Mouse (Mus musculus) olfactory bulb, adult 2 months (tissue): ENCODE data around the gene Fgf15. TPM values are rescaled to one million over a fixed set of nuclear protein-coding genes. Genes with fewer than 3 reads are reported as not detected.

Source experiments
- H3K27ac ChIP-seq: fragments of 200-500 bp; 2 replicates; pipeline ENCODE4 v1.5.1; 2012; ENCODE audit warnings: low read depth, low read length; ENCODE audit not compliant: insufficient read depth
- H3K4me1 ChIP-seq: fragments of 200-500 bp; 2 replicates; pipeline ENCODE4 v1.6.1; 2012; ENCODE audit warnings: low read length; ENCODE audit not compliant: control insufficient read depth, insufficient read depth
- H3K4me3 ChIP-seq: fragments of 200-500 bp; 2 replicates; pipeline ENCODE4 v1.5.1; 2012; ENCODE audit warnings: mild to moderate bottlenecking, low read depth, low read length, moderate library complexity; ENCODE audit not compliant: insufficient read depth
- CTCF ChIP-seq: fragments of 200-500 bp; IDR thresholded peaks from 2 replicates; pipeline ENCODE4 v1.5.1; 2012; ENCODE audit warnings: low read depth, mild to moderate bottlenecking, low read length, moderate library complexity; ENCODE audit not compliant: insufficient read depth
- POLR2A ChIP-seq: fragments of 200-500 bp; IDR thresholded peaks from 2 replicates; pipeline ENCODE4 v1.6.1; 2012; ENCODE audit warnings: mild to moderate bottlenecking, low read depth, low read length, moderate library complexity; ENCODE audit not compliant: insufficient read depth
- WGBS: fragments of 180-500 bp; shearing (Covaris S2); methylation state at CpG from one replicate; pipeline ENCODE4 v1.1.7; 2018; 5-methylcytosine and 5-hydroxymethylcytosine counted together
- polyA plus RNA-seq: library from polyadenylated mRNA; stranded (reverse); fragments of >200 nt; gene quantifications from 2 replicates; pipeline ENCODE4 v1.2.4, GENCODE M21; 2012; ENCODE audit warnings: low replicate concordance; ENCODE audit not compliant: missing spikeins, insufficient read depth, insufficient read length

Fgf15 gene
- polyA plus RNA-seq, result not detected in 2 replicates

GRCm38 (mm10) chr7:144896294-144897218 is at the start of gene Fgf15:
TSS of gene Fgf15 (plus strand) at chr7:144896531.
- no peak for TF ChIP-seq CTCF
- no peak for TF ChIP-seq POLR2A
- Histone ChIP-seq H3K4me1 (peaks cover 19% of the 10 kb centered on the region), H3K27ac (no peak within 1 kb of the TSS), H3K4me3 (peak within 1 kb of the TSS; percentile 43)
- 1% methylated on average over 65 of the region's 65 CpGs for WGBS

- Histone ChIP-seq H3K4me1 (no peaks in the 10 kb centered on the region), H3K4me3 (no peak within 1 kb of the TSS), H3K27ac (no peak within 1 kb of the TSS)
- TF ChIP-seq CTCF (no peak), POLR2A (no peak)
These were observed 49.3 kb upstream of the Fgf15 start, which contains the start of gene Fgf4 for GRCm38 (mm10) chr7:144847067-144847466. TSS of gene Fgf4 (plus strand) at chr7:144847367.

GRCm38 (mm10) chr7:144851321-144851720 is 45.0 kb upstream of the Fgf15 start:
- H3K4me3 ChIP-seq, result no peak overlapping the region
- WGBS, result 75% methylated on average over 3 of the region's 3 CpGs
- no peaks in the 10 kb centered on the region for H3K4me1 ChIP-seq
- H3K27ac ChIP-seq, result no peak overlapping the region
- no peak for TF ChIP-seq POLR2A
- TF ChIP-seq CTCF, result no peak

GRCm38 (mm10) chr7:144854966-144855365 is 41.4 kb upstream of the Fgf15 start:
- WGBS, result 78% methylated on average over 3 of the region's 3 CpGs
- no peaks in the 10 kb centered on the region for H3K4me1 ChIP-seq
- no peak overlapping the region for H3K27ac ChIP-seq
- TF ChIP-seq POLR2A (no peak), CTCF (no peak)
- H3K4me3 ChIP-seq, result no peak overlapping the region

GRCm38 (mm10) chr7:144857158-144857557 is 39.2 kb upstream of the Fgf15 start:
- TF ChIP-seq CTCF (no peak), POLR2A (no peak)
- 83% methylated on average over 7 of the region's 7 CpGs for WGBS
- peaks cover 14% of the 10 kb centered on the region for H3K4me1 ChIP-seq
- H3K4me3 ChIP-seq, result no peak overlapping the region
- no peak overlapping the region for H3K27ac ChIP-seq

- Histone ChIP-seq H3K27ac (no peak overlapping the region), H3K4me3 (no peak overlapping the region), H3K4me1 (peaks cover 15% of the 10 kb centered on the region)
- 88% methylated on average over 3 of the region's 3 CpGs for WGBS
- TF ChIP-seq POLR2A, result no peak
These were observed 38.4 kb upstream of the Fgf15 start for GRCm38 (mm10) chr7:144857826-144858342.

GRCm38 (mm10) chr7:144858702-144859101 is 37.6 kb upstream of the Fgf15 start:
- Histone ChIP-seq H3K4me1 (peaks cover 15% of the 10 kb centered on the region), H3K27ac (no peak overlapping the region), H3K4me3 (no peak overlapping the region)
- 97% methylated on average over 1 of the region's 1 CpGs for WGBS
- TF ChIP-seq CTCF (no peak), POLR2A (no peak)

- 1% methylated on average over 72 of the region's 72 CpGs for WGBS
- H3K4me1 ChIP-seq, result peaks cover 15% of the 10 kb centered on the region
- H3K4me3 ChIP-seq, result no peak overlapping the region
- TF ChIP-seq POLR2A, result no peak
- TF ChIP-seq CTCF, result no peak
- H3K27ac ChIP-seq, result no peak overlapping the region
These were observed 35.1 kb upstream of the Fgf15 start for GRCm38 (mm10) chr7:144861056-144861768.

- TF ChIP-seq CTCF (no peak), POLR2A (no peak)
- peaks cover 15% of the 10 kb centered on the region for H3K4me1 ChIP-seq
- H3K4me3 ChIP-seq, result no peak overlapping the region
- H3K27ac ChIP-seq, result no peak overlapping the region
- 1% methylated on average over 28 of the region's 28 CpGs for WGBS
These were observed 34.6 kb upstream of the Fgf15 start for GRCm38 (mm10) chr7:144861769-144862070.
